Mouse (Mus musculus) embryo, embryonic 11 days (tissue): ENCODE measurements at regions not wholly inside any gene's neighbourhood (a gene's known extent, or its start where the extent isn't known, plus 50 kb on each side); places are given as distances from the start of the nearest gene placed in this dataset.

ENCODE experiments used
- DNase-seq: peaks from one replicate; pipeline ENCODE4 v3.0.0-alpha.2; 2015

- peak; percentile 94 for DNase-seq
These were observed 55.5 kb upstream of the Hes1 start for GRCm38 (mm10) chr16:30008451-30009357.

- peak; percentile 47 for DNase-seq
These were observed 54.5 kb upstream of the Hes1 start for GRCm38 (mm10) chr16:30009521-30010186.

GRCm38 (mm10) chr16:30013123-30013522 is 51.1 kb upstream of the Hes1 start:
- DNase-seq, result no peak

GRCm38 (mm10) chr16:30013943-30014342 is 50.2 kb upstream of the Hes1 start:
- no peak for DNase-seq
